Mouse (Mus musculus) v-Abl transformed pro-B cells (cell line): ENCODE data around the gene Adamtsl5.

Experiments
- in situ Hi-C, 2 experiments: fragments of 400-800 bp; cut with MboI; formaldehyde crosslinking; loops; one replicate each; pipeline ENCODE4 v1.15.1; 2025; ENCODE audit not compliant: unreplicated experiment in 2 of 2

The Adamtsl5 gene

DNA sequence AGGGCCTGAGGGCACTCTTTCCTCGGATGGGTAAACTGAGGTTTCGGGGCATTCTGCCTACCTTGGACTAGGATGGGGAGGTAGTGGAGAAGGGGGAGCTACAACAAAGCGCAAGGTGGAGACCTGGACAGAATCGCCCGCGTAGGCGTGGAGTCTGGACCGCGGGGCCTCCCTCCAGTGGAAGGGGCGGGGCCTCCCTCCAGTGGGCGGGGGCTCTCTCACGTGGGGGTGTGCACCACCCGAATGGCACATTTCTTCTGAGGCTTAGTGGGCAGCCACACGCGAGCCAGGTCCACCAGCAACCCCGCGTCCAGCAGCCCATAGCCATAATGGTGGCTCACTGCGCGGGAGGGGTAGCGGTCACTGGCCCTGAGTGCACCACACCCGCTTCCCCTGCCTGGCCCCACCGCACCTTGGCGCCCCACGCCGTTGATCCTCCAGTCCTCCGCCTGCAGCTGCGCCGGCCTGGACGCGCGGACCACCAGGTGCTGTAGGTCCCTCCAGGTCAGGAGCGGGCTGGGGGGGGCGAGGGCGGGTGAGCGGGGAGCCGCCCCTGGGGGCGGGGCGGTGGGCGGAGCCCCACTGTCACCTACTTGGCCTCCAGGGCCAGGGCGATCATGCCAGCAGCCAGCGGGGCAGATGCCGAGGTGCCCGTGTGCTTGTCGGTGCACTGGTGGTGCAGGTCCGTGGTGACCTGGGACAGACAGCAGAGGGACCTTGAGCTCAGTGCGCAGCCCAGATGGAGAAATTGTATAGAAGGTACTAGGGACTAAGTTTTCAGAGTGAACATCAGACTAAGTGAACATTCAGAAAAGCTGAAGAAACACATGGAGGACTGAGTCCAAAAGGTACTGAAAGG lies 24.7 kb downstream of the Adamtsl5 start:
- in situ Hi-C loops: loop anchor here in 1 of 2 experiments (5.0 kb wide), 1 partner anchor 56 kb away; no protein-coding TSS in a partner anchor

DNA sequence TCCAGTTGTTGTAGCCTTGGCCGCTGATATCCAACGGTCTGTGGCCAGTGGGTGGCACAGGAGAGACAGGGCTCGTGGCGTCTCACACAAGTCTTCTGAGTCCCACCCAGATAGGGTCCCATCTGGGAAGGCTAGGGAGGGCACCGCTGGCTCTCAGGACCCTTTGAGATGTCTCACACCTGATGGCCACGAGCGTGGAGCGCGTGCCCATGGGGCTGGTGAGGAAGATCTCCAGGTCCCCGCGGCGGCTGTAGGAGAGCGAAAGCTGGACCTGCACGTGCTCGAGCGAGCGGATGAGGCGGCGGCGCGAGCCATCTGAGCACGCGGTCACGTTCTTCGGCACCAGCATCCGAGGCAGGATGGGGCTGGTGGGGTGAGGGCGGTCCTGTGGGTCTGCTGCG lies 25.4 kb downstream of the Adamtsl5 start:
- in situ Hi-C loops: loop anchor here in 1 of 2 experiments (5.0 kb wide), 1 partner anchor 56 kb away; no protein-coding TSS in a partner anchor

DNA sequence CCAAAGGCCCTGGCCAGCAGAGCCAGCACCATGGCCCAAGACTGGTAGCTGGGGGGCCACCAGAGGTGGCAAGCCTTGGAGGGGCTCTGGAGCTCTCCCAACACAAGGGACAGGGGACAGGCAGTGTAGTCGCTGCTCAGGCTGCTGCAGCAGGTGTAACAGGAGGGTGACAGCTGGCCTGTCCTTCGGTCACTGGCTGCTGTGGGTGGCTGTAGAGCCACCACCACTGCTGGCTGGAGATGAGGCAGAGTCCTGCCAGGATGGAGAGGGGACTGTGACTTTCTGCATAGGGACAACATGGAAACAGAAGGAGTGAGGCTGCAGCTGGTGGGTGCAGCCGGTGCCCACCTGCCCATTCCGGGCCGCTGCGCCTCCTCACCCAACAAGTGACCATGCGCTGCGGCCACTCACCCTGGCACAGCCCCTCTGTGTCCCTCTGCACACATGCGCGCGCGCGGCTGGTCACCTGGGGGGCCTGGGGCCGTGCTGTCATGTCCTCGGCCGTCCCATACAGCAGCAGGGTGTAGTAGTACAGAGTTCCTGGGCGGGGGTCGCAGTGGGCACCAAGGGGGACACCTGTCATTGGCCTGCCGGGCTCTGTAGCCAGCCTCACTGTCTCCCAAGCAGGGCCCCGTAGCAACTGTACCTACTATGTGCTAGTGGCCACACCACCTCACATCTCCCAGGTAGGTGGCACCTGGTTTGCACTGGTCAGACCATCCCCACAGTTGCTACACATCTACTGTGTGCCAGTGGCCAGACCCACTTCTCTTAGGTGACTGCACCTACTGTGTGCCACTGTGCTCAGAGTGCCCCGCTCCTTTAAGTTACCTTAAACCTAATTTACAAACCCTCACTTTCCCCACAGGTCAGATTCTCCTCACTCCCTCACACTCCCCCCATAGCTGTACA lies 26.3 kb downstream of the Adamtsl5 start:
- in situ Hi-C loops: loop anchor here in 1 of 2 experiments (5.0 kb wide), 1 partner anchor 55 kb away; no protein-coding TSS in a partner anchor

- in situ Hi-C loops: loop anchor here in 1 of 2 experiments (5.0 kb wide), 1 partner anchor 54 kb away; no protein-coding TSS in a partner anchor
These were observed 27.1 kb downstream of the Adamtsl5 start for GRCm38 (mm10) chr10:80321014-80321669.

- in situ Hi-C loops: loop anchor here in 1 of 2 experiments (5.0 kb wide), 1 partner anchor 53 kb away; no protein-coding TSS in a partner anchor
These were observed 27.9 kb downstream of the Adamtsl5 start, which contains the start of gene 2310011J03Rik for GRCm38 (mm10) chr10:80320340-80320760. Gene 2310011J03Rik (minus strand): TSS chr10:80320537.

GRCm38 (mm10) chr10:80317011-80317410 lies 31.2 kb downstream of the Adamtsl5 start:
- in situ Hi-C loops: no loop called here

GRCm38 (mm10) chr10:80316359-80316781 lies 31.8 kb downstream of the Adamtsl5 start:
- in situ Hi-C loops: no loop called here

- in situ Hi-C loops: no loop called here
These were observed 32.9 kb downstream of the Adamtsl5 start for GRCm38 (mm10) chr10:80315315-80315714.

DNA sequence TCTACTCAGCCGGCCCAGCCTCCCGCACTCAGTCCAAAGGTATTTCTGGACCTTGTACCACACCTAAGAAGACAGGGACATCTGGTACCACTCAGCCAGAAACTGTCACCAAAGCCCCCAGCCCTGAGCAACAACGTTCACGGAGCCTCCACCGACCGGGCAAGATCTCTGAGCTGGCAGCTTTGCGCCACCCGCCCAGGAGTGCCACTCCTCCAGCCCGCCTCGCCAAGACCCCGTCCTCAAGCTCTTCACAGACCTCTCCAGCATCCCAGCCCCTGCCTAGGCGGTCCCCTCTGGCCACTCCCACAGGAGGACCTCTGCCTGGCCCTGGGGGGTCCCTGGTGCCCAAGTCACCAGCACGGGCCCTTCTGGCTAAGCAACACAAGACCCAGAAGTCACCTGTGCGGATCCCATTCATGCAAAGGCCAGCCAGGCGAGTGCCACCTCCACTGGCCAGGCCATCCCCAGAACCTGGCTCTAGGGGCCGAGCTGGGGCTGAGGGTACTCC lies 33.7 kb downstream of the Adamtsl5 start:
- in situ Hi-C loops: no loop called here

DNA sequence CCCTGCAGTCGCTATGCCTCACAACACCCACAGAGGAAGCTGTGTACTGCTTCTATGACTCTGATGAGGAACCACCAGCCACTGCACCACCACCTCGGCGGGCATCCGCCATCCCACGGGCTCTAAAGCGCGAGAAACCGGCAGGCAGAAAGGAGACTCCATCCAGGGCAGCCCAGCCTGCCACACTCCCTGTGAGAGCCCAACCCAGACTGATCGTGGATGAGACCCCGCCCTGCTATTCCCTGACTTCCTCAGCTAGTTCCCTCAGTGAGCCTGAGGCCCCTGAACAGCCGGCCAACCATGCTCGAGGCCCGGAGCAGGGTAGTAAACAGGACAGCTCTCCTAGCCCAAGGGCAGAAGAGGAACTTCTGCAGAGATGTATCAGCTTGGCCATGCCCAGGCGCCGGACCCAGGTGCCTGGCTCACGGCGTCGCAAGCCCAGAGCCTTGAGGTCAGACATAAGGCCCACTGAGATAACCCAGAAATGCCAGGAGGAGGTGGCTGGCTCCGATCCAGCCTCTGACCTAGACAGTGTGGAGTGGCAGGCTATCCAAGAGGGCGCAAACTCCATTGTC lies 34.5 kb downstream of the Adamtsl5 start:
- in situ Hi-C loops: no loop called here

DNA sequence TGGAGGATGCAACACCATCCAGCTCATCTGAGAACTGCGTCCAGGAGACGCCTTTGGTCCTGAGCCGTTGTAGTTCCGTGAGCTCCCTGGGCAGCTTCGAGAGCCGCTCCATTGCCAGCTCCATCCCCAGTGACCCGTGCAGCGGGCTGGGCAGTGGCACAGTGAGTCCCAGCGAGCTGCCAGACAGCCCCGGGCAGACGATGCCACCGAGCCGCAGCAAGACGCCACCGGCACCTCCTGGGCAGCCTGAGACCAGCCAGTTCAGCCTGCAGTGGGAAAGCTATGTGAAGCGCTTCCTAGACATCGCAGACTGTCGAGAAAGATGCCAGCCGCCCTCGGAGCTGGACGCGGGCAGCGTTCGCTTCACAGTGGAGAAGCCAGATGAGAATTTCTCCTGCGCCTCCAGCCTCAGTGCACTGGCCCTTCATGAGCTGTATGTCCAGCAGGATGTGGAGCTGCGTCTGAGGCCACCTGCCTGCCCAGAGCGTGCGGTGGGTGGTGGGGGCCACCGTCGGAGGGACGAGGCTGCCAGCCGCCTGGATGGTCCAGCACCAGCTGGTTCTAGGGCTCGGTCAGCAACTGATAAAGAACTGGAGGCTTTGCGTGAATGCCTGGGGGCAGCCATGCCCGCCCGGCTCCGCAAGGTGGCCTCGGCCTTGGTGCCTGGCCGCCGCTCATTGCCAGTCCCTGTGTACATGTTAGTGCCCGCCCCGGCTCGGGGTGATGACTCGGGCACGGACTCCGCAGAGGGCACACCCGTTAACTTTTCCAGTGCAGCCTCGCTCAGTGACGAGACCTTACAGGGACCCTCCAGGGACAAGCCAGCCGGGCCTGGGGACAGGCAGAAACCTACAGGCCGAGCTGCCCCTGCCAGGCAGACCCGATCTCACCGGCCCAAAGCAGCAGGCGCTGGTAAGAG lies 35.4 kb downstream of the Adamtsl5 start:
- in situ Hi-C loops: no loop called here

GRCm38 (mm10) chr10:80311560-80311959 lies 36.7 kb downstream of the Adamtsl5 start:
- in situ Hi-C loops: no loop called here

GRCm38 (mm10) chr10:80304862-80305261 lies 43.4 kb downstream of the Adamtsl5 start:
- in situ Hi-C loops: no loop called here

GRCm38 (mm10) chr10:80304458-80304857 lies 43.8 kb downstream of the Adamtsl5 start:
- in situ Hi-C loops: no loop called here

DNA sequence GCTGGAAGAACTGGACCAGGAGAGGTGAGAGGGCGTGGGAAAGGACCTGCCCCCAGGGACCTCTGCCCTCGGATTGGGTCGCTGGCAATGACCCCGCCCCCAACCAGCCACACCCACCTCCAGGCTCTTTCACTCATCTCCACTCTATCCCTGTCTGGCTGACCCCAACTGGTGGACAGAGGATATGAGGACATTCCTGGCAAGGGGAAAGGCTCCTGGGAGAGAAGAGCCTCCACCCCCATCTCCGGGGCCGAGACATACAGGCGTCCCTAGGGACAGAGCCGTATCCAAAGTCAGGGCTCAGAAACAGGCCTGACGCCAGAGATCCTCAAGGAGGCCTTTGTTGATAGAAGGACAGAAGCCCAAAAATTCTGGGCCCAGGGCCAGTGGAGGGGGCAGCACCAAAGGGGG lies 45.7 kb downstream of the Adamtsl5 start:
- in situ Hi-C loops: no loop called here

GRCm38 (mm10) chr10:80302082-80302355 lies 46.2 kb downstream of the Adamtsl5 start:
- in situ Hi-C loops: no loop called here

- in situ Hi-C loops: no loop called here
These were observed 46.7 kb downstream of the Adamtsl5 start for GRCm38 (mm10) chr10:80301256-80302081.

GRCm38 (mm10) chr10:80300672-80301181 lies 47.5 kb downstream of the Adamtsl5 start:
- in situ Hi-C loops: no loop called here
